Mouse (Mus musculus) embryonic fibroblast, embryonic 13.5 days (primary cell): ENCODE measurements at regions not wholly inside any gene's neighbourhood (a gene's known extent, or its start where the extent isn't known, plus 50 kb on each side); places are given as distances from the start of the nearest gene placed in this dataset.

ENCODE experiments used
- CTCF ChIP-seq: IDR thresholded peaks from 2 replicates; pipeline ENCODE4 v1.5.1; 2011; ENCODE audit warnings: mild to moderate bottlenecking, control low read depth, low read length, moderate library complexity, borderline replicate concordance; ENCODE audit not compliant: insufficient read depth
- POLR2A ChIP-seq: IDR thresholded peaks from 2 replicates; pipeline ENCODE4 v1.6.1; 2011; ENCODE audit warnings: low read depth, mild to moderate bottlenecking, control low read depth, low read length, moderate library complexity

DNA sequence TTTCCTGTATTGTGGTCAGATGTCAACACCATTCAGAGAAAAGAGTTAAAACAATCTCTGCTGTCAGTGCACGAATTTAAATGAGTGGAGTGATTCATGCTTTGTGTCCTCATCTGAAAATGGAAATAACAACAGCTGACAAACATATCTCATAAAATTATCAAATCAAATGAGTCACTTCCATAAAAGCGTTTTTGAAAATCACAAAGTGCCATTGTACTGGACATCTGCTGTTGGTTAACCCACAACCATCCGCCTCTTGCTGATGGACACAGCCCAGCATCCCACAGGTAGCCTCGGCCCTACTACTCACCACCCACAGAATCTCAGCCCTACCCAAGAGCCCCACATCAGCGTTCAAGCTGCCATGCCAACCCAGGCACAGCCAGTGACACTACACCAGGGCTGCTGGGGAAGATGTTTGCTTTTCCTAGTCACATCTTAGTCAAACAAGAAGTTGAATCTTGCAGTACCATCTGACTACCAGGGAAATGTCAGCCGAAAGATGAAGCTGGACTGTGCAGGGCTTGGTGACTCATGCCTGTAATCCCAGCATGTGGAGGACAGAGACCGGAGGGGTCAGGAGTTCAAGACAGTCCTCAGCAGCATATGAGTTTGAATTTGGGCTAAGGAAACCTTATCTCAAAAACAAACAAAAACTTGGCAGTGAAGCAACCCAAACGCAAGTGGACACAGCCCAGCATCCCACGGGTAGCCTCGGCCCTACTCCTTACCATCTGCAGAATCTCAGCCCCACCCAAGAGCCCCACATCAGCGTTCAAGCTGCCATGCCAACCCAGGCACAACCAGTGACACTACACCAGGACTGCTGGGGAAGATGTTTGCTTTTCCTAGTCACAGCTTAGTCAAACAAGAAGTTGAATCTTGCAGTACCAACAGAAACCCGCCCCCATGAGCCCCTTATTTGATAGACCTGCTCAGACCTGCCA lies 131.9 kb upstream of the Noct start:
- TF ChIP-seq CTCF (no peak), POLR2A (no peak)
